Mouse (Mus musculus) CH12.LX (cell line): ENCODE measurements at regions not wholly inside any gene's neighbourhood (a gene's known extent, or its start where the extent isn't known, plus 50 kb on each side); places are given as distances from the start of the nearest gene placed in this dataset.

Source experiments
- DNase-seq: peaks from one replicate; pipeline ENCODE4 v3.0.0-alpha.2; 2013; ENCODE audit errors: extremely low read depth
- H3K27ac ChIP-seq: 2 replicates; pipeline ENCODE4 v1.5.1; 2012; ENCODE audit warnings: low read depth, mild to moderate bottlenecking, control low read depth, moderate library complexity; ENCODE audit not compliant: insufficient read depth
- H3K27me3 ChIP-seq: replicated peaks from 2 replicates; pipeline ENCODE3; 2012; ENCODE audit warnings: inconsistent platforms
- H3K36me3 ChIP-seq, 2 experiments: replicated peaks in 1 of 2; 2 replicates each; pipeline versions ENCODE3 to v1.6.1; 2012; ENCODE audit warnings: inconsistent platforms in 1 of 2, low read length in 1 of 2, mild to moderate bottlenecking in 1 of 2, mixed read lengths in 1 of 2, moderate library complexity in 1 of 2; ENCODE audit not compliant: control insufficient read depth in 1 of 2, insufficient read depth in 1 of 2
- H3K4me1 ChIP-seq, 2 experiments: 2 replicates each; pipeline ENCODE4 v1.6.1; 2012; ENCODE audit warnings: inconsistent platforms in 1 of 2, moderate library complexity in 1 of 2; ENCODE audit not compliant: insufficient read depth in 2 of 2, control insufficient read depth in 1 of 2
- H3K4me2 ChIP-seq: 2 replicates; pipeline ENCODE4 v1.6.1; 2012; ENCODE audit warnings: low read depth, mild to moderate bottlenecking, control low read depth; ENCODE audit not compliant: poor library complexity, insufficient read depth, severe bottlenecking
- H3K4me3 ChIP-seq, 3 experiments: fragments of 150-350 bp in 1 of 3; sonication (generic) in 1 of 3; replicated peaks in 1 of 3; 2 replicates each; pipeline versions ENCODE3 to v1.5.1; 2011 to 2012; ENCODE audit warnings: low read depth in 2 of 3, low read length in 2 of 3, mild to moderate bottlenecking in 2 of 3, moderate library complexity in 2 of 3, control low read depth in 1 of 3, improper control_type of control experiment in 1 of 3, inconsistent platforms in 1 of 3, mixed read lengths in 1 of 3; ENCODE audit not compliant: poor library complexity in 1 of 3
- H3K79me2 ChIP-seq: replicated peaks from 2 replicates; pipeline ENCODE4 v1.6.1; 2012; ENCODE audit warnings: mild to moderate bottlenecking, moderate library complexity; ENCODE audit not compliant: control insufficient read depth, poor library complexity, insufficient read depth, severe bottlenecking; ENCODE audit errors: extremely low read depth
- H3K9ac ChIP-seq: 2 replicates; pipeline ENCODE4 v1.6.1; 2012; ENCODE audit warnings: low read depth, mild to moderate bottlenecking, control low read depth, moderate library complexity; ENCODE audit not compliant: insufficient read depth
- H3K9me3 ChIP-seq: replicated peaks from 2 replicates; pipeline ENCODE3; 2012; ENCODE audit warnings: low read length, inconsistent platforms, mixed read lengths
- BHLHE40 ChIP-seq: IDR thresholded peaks from 2 replicates; pipeline ENCODE4 v1.6.1; 2011; ENCODE audit warnings: mild to moderate bottlenecking, low read depth, low read length, improper control_type of control experiment
- CHD2 ChIP-seq: IDR thresholded peaks from 2 replicates; pipeline ENCODE4 v1.6.1; 2011; ENCODE audit warnings: low read length, improper control_type of control experiment
- E2F4 ChIP-seq: IDR thresholded peaks from 2 replicates; pipeline ENCODE4 v1.6.1; 2011; ENCODE audit warnings: low read depth, low read length, improper control_type of control experiment; ENCODE audit not compliant: insufficient replicate concordance
- EP300 ChIP-seq: IDR thresholded peaks from 2 replicates; pipeline ENCODE4 v1.6.1; 2011; ENCODE audit warnings: low read length, improper control_type of control experiment
- ETS1 ChIP-seq: conservative IDR thresholded peaks from 2 replicates; pipeline ENCODE4 v1.6.1; 2012; ENCODE audit warnings: low read depth, mild to moderate bottlenecking, inconsistent platforms, low read length, improper control_type of control experiment, moderate library complexity
- GABPA ChIP-seq: IDR thresholded peaks from 2 replicates; pipeline ENCODE4 v1.6.1; 2012; ENCODE audit warnings: low read depth, low read length, improper control_type of control experiment, inconsistent platforms; ENCODE audit not compliant: insufficient replicate concordance
- HCFC1 ChIP-seq: IDR thresholded peaks from 2 replicates; pipeline ENCODE4 v1.6.1; 2012; ENCODE audit warnings: low read depth, mild to moderate bottlenecking, inconsistent platforms, low read length, improper control_type of control experiment
- JUN ChIP-seq: IDR thresholded peaks from 2 replicates; pipeline ENCODE4 v1.6.1; 2011; ENCODE audit warnings: low read depth, mild to moderate bottlenecking, low read length, improper control_type of control experiment, moderate library complexity; ENCODE audit not compliant: insufficient read depth
- MAFK ChIP-seq: IDR thresholded peaks from 2 replicates; pipeline ENCODE4 v1.6.1; 2011; ENCODE audit warnings: low read length, improper control_type of control experiment; ENCODE audit not compliant: insufficient replicate concordance
- MAZ ChIP-seq: IDR thresholded peaks from 2 replicates; pipeline ENCODE4 v1.6.1; 2012; ENCODE audit warnings: low read depth, mild to moderate bottlenecking, inconsistent platforms, low read length, improper control_type of control experiment, moderate library complexity
- MEF2A ChIP-seq: IDR thresholded peaks from 2 replicates; pipeline ENCODE4 v1.6.1; 2014; ENCODE audit warnings: low read depth, mild to moderate bottlenecking, inconsistent platforms, low read length, improper control_type of control experiment, borderline replicate concordance
- NELFE ChIP-seq: IDR thresholded peaks from 2 replicates; pipeline ENCODE4 v1.6.1; 2011; ENCODE audit warnings: low read depth, low read length, improper control_type of control experiment
- NRF1 ChIP-seq: IDR thresholded peaks from 2 replicates; pipeline ENCODE4 v1.6.1; 2014; ENCODE audit warnings: low read depth, mild to moderate bottlenecking, inconsistent platforms, low read length, improper control_type of control experiment, moderate library complexity
- PAX5 ChIP-seq: IDR thresholded peaks from 2 replicates; pipeline ENCODE4 v1.6.1; 2012; ENCODE audit warnings: low read length, inconsistent platforms, mixed read lengths
- POLR2A ChIP-seq: IDR thresholded peaks from 2 replicates; pipeline ENCODE4 v1.6.1; 2011; ENCODE audit warnings: low read depth, mild to moderate bottlenecking, improper control_type of control experiment, low read length
- RAD21 ChIP-seq: IDR thresholded peaks from 2 replicates; pipeline ENCODE4 v1.6.1; 2011; ENCODE audit warnings: low read depth, mild to moderate bottlenecking, low read length, improper control_type of control experiment, moderate library complexity
- TBP ChIP-seq: conservative IDR thresholded peaks from 2 replicates; pipeline ENCODE4 v1.6.1; 2011; ENCODE audit warnings: low read depth, low read length, improper control_type of control experiment
- USF1 ChIP-seq: IDR thresholded peaks from 2 replicates; pipeline ENCODE4 v1.6.1; 2014; ENCODE audit warnings: low read depth, mild to moderate bottlenecking, inconsistent platforms, low read length, improper control_type of control experiment
- ZKSCAN1 ChIP-seq: IDR thresholded peaks from 2 replicates; pipeline ENCODE4 v1.6.1; 2012; ENCODE audit warnings: low read depth, inconsistent platforms, low read length, improper control_type of control experiment, borderline replicate concordance
- ZMIZ1 ChIP-seq: IDR thresholded peaks from 2 replicates; pipeline ENCODE4 v1.6.1; 2012; ENCODE audit warnings: low read depth, mild to moderate bottlenecking, inconsistent platforms, low read length, improper control_type of control experiment
- dilution Hi-C: fragments of 300-500 bp; cut with MboI; formaldehyde crosslinking; loops from 2 replicates; pipeline ENCODE4 v1.14.3; 2020; ENCODE audit warnings: low sequenced_read_pairs; ENCODE audit not compliant: extremely low pct_unique_long_range_greater_than_20kb, extremely low pct_ligation_motif_present
- in situ Hi-C: fragments of 300-500 bp; cut with MboI; formaldehyde crosslinking; loops from 3 replicates; pipeline ENCODE4 v1.14.3; 2019; ENCODE audit warnings: low sequenced_read_pairs, low pct_ligation_motif_present, low pct_unique_long_range_greater_than_20kb, mixed read lengths

DNA sequence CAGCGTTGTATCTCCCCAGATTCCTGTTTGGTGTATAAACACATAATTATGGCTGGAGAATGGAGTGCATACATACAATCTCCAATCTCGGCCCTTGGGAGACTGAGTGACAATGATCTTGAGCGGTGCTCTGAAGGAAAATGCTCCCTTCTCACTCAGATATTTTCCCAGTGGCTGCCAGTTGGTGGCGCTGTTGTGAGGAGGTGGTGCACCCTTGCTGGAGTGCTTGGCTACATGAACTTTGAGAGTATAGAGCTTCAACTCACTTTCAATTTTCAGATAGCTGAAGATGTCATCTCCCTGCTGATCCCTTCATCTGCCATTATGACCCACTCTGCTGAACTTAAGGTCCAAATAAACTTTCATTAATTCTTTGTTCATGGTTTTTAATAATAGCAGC lies 712.1 kb downstream of the Epha7 start:
- DNase-seq, result no peak
- Histone ChIP-seq H3K27me3 (no peaks in the 10 kb centered on the region), H3K4me2 (no peak overlapping the region), H3K9ac (no peak overlapping the region), H3K4me1 (no peaks in the 10 kb centered on the region), H3K4me3 (no peak overlapping the region), H3K36me3 (no peaks in the 10 kb centered on the region), H3K27ac (no peak overlapping the region), H3K9me3 (peaks cover 26% of the 10 kb centered on the region)
- in situ Hi-C loops, result no loop called here
- dilution Hi-C loops, result no loop called here
- TF ChIP-seq MEF2A, result no peak
- no peak for TF ChIP-seq NELFE
- no peak for TF ChIP-seq ZKSCAN1
- TF ChIP-seq PAX5, result no peak
- TF ChIP-seq E2F4, result no peak
- TF ChIP-seq EP300, result no peak
- TF ChIP-seq, all 38 proteins: peak for 0
- H3K79me2 ChIP-seq, result no peaks in the 10 kb centered on the region

DNA sequence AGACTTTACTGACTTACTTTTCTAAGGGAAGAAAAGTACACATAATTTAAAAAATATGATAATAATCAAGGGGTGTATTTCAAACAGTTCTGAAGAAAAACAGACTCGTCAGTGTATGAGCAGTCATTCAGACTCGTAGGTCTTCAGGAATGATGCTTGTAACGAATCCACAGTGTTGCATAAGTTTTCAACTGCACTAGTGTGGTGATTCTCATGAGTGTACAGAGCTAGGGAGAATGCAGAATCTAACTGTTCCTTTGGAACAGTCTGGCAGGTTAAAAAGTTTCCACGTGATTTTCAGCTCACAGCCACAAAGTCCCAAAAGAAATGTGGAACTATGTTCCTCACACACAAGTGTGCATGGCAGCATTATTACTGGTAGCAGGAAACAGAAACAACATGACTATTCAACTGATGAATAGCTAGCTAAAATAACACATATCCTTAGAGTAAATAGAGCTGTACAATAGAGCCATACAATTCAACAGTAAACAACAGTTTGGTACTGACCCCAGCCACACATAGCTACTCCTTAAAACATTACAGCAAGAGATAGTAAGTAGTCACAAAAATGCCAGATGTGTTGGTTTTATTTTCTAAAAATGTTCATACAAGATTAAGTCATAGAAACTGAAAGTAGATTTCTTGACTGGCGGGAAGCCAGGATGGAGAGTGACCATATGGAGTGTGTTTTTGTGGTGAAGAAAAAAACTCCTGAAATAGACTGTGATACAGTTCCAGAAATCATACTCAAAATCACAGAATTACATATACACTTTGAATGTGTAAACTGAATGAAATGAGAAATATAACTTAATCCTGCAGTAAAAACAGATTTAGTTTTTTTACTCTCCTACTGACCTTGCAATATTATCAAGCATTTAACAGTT lies 713.1 kb downstream of the Epha7 start:
- H3K4me3 ChIP-seq, result no peak overlapping the region
- in situ Hi-C loops (no loop called here), dilution Hi-C loops (no loop called here)
- no peak for DNase-seq
- H3K9ac ChIP-seq, result no peak overlapping the region
- H3K27ac ChIP-seq, result no peak overlapping the region
- no peaks in the 10 kb centered on the region for H3K79me2 ChIP-seq
- H3K36me3 ChIP-seq, result no peaks in the 10 kb centered on the region
- H3K9me3 ChIP-seq, result peaks cover 26% of the 10 kb centered on the region
- H3K27me3 ChIP-seq, result no peaks in the 10 kb centered on the region
- no peaks in the 10 kb centered on the region for H3K4me1 ChIP-seq
- H3K4me2 ChIP-seq, result no peak overlapping the region
- TF ChIP-seq ETS1 (no peak), NELFE (no peak), USF1 (no peak), TBP (no peak), MAZ (no peak), ZMIZ1 (no peak), BHLHE40 (no peak), POLR2A (no peak), RAD21 (no peak), JUN (no peak), CHD2 (no peak), GABPA (no peak), NRF1 (no peak), HCFC1 (no peak), MAFK (no peak)
